Comparison of ENCODE assay signal across 14 mouse cellular contexts in genomic region chr4:101235964-101236363, GRCm38 (mm10).
"Had no signal": no experiment of that assay in that cellular context is flagged by ENCODE, and none has a peak within 500 bp of the region (broad histone marks: within the 10 kb centered on the region; RNA-seq: fewer than 3 reads in every experiment).

No protein-coding gene starts in this region.

- H3K9me3 ChIP-seq: limb, embryonic 12.5 days; lung, embryonic 15.5 days; midbrain, embryonic 10.5 days; neural tube, embryonic 15.5 days had no signal

- H3K9ac ChIP-seq: limb, embryonic 12.5 days; lung, embryonic 15.5 days; neural tube, embryonic 15.5 days had no signal

- H3K36me3 ChIP-seq: limb, embryonic 12.5 days; lung, embryonic 15.5 days; midbrain, embryonic 10.5 days; neural tube, embryonic 15.5 days had no signal

- H3K27ac ChIP-seq: kidney, postnatal 0 days; layer of hippocampus, adult 2 months; limb, embryonic 12.5 days; lung, embryonic 15.5 days; midbrain, embryonic 10.5 days; neural tube, embryonic 15.5 days; stomach, postnatal 0 days had no signal

- ATAC-seq: intestine, postnatal 0 days had no signal

- H3K27me3 ChIP-seq: limb, embryonic 12.5 days; lung, embryonic 15.5 days; neural tube, embryonic 15.5 days had no signal

- DNase-seq: kidney, adult 8-10 months; kidney, postnatal 4 days; midbrain, embryonic 14.5 days; right cerebral cortex, adult 18-20 months; right cerebral cortex, postnatal 25 days had no signal

- H3K4me3 ChIP-seq: layer of hippocampus, adult 2 months; limb, embryonic 12.5 days; lung, embryonic 15.5 days; midbrain, embryonic 10.5 days; myocyte; neural tube, embryonic 15.5 days had no signal

- H3K4me2 ChIP-seq: limb, embryonic 12.5 days; lung, embryonic 15.5 days; neural tube, embryonic 15.5 days had no signal
